Mouse (Mus musculus): ENCODE results near the gene Tvp23a. TPM values are rescaled to one million over a fixed set of nuclear protein-coding genes. Genes with fewer than 3 reads are reported as not detected.
A peak's percentile ranks its signal among the peaks of the same experiment; 100 is the strongest.

Gene Tvp23a
- polyA plus RNA-seq, 1 experiment from 2014 or later = 12.1 TPM

- peak overlapping the region; percentile 27 for H3K4me2 ChIP-seq
- no peaks in the 10 kb centered on the region for H3K9me3 ChIP-seq
- H3K36me3 ChIP-seq = no peaks in the 10 kb centered on the region
- H3K9ac ChIP-seq = no peak overlapping the region
- H3K27ac ChIP-seq = no peak overlapping the region
- ATAC-seq (ENCODE audit: insufficient number of reproducible peaks, low FRiP score, low TSS enrichment, low read depth) = no peak
- H3K4me3 ChIP-seq = peak overlapping the region; percentile 19
- no peaks in the 10 kb centered on the region for H3K27me3 ChIP-seq
- whole genome bisulfite sequencing = 29% methylated on average over 8 of the region's 8 CpGs
- H3K4me1 ChIP-seq = no peaks in the 10 kb centered on the region
Measured at GRCm38 (mm10) chr16:10384060-10384497, 63.1 kb downstream of the Tvp23a start.

- Histone ChIP-seq H3K27me3 (peaks cover 7% of the 10 kb centered on the region; the same call in 1 of the 2 replicates), H3K4me3 (no peak overlapping the region)
- WGBS = 37% methylated on average over 2 of the region's 2 CpGs
Measured at GRCm38 (mm10) chr16:10379531-10379930, 67.6 kb downstream of the Tvp23a start.

GRCm38 (mm10) chr16:10377286-10377685 lies 69.9 kb downstream of the Tvp23a start:
- Histone ChIP-seq H3K36me3 (no peaks in the 10 kb centered on the region), H3K27ac (no peak overlapping the region), H3K9me3 (no peaks in the 10 kb centered on the region), H3K4me3 (no peak overlapping the region), H3K4me2 (no peak overlapping the region), H3K27me3 (peaks cover 7% of the 10 kb centered on the region; the same call in 1 of the 2 replicates), H3K9ac (no peak overlapping the region), H3K4me1 (peaks cover 6% of the 10 kb centered on the region)
- WGBS = 35% methylated on average over 1 of the region's 1 CpGs
- ATAC-seq (ENCODE audit: insufficient number of reproducible peaks, low FRiP score, low TSS enrichment, low read depth) = no peak

More at GRCm38 (mm10) chr16:10379531-10379930, 67.6 kb downstream of the Tvp23a start:
- Histone ChIP-seq H3K27ac (0 out of 2 replicates have a peak overlapping the region, but pooled peaks have one; percentile 1), H3K36me3 (no peaks in the 10 kb centered on the region), H3K9me3 (no peaks in the 10 kb centered on the region), H3K9ac (no peak overlapping the region), H3K4me1 (peaks cover 2% of the 10 kb centered on the region), H3K4me2 (no peak overlapping the region)
- no peak for ATAC-seq (ENCODE audit: insufficient number of reproducible peaks, low FRiP score, low TSS enrichment, low read depth)

- Histone ChIP-seq H3K27ac (0 out of 2 replicates have a peak overlapping the region, but pooled peaks have one; percentile 0), H3K9ac (no peak overlapping the region), H3K4me1 (peaks cover 16% of the 10 kb centered on the region), H3K36me3 (no peaks in the 10 kb centered on the region), H3K4me3 (no peak overlapping the region; the same call in 1 of the 2 replicates), H3K9me3 (no peaks in the 10 kb centered on the region), H3K27me3 (peaks cover 7% of the 10 kb centered on the region; the same call in 1 of the 2 replicates), H3K4me2 (peak overlapping the region; percentile 33)
- ATAC-seq (ENCODE audit: insufficient number of reproducible peaks, low FRiP score, low TSS enrichment, low read depth) = no peak
- 29% methylated on average over 13 of the region's 13 CpGs for WGBS
Measured at GRCm38 (mm10) chr16:10374254-10375011, 72.7 kb downstream of the Tvp23a start.

- WGBS = 84% methylated on average over 4 of the region's 4 CpGs
- H3K4me2 ChIP-seq = no peak overlapping the region
- H3K9ac ChIP-seq = no peak overlapping the region
- no peaks in the 10 kb centered on the region for H3K9me3 ChIP-seq
- H3K36me3 ChIP-seq = no peaks in the 10 kb centered on the region
- ATAC-seq (ENCODE audit: insufficient number of reproducible peaks, low FRiP score, low TSS enrichment, low read depth) = no peak
- no peak overlapping the region for H3K4me3 ChIP-seq
- peaks cover 20% of the 10 kb centered on the region for H3K4me1 ChIP-seq
- H3K27me3 ChIP-seq = no peaks in the 10 kb centered on the region
- H3K27ac ChIP-seq = no peak overlapping the region
Measured at GRCm38 (mm10) chr16:10372372-10372771, 74.8 kb downstream of the Tvp23a start.

Other genes starting within 250 kb of the Tvp23a start
- 85.2 and 88.8 TPM in 2 replicates for gene Emp2, start 133.4 kb downstream of the Tvp23a start, polyA plus RNA-seq (2015; fragmentation: Nextera tagmentation; extraction: Ambion mirVana)
- 1.6 and 2.7 TPM in 2 replicates for gene Tekt5, start 51.9 kb downstream of the Tvp23a start, polyA plus RNA-seq (2015; fragmentation: Nextera tagmentation; extraction: Ambion mirVana)
- 44.1 and 46.1 TPM in 2 replicates for gene Nubp1, start 35.4 kb downstream of the Tvp23a start, polyA plus RNA-seq (2015; fragmentation: Nextera tagmentation; extraction: Ambion mirVana)
- gene Ciita, start 32.7 kb upstream of the Tvp23a start, polyA plus RNA-seq (2015; fragmentation: Nextera tagmentation; extraction: Ambion mirVana) = 0.26 and 0.37 TPM in 2 replicates
- gene Dexi, start 95.7 kb upstream of the Tvp23a start, polyA plus RNA-seq (2015; fragmentation: Nextera tagmentation; extraction: Ambion mirVana) = 16.4 and 21.5 TPM in 2 replicates
- 34.3 and 39.5 TPM in 2 replicates for gene Clec16a, start 98.0 kb upstream of the Tvp23a start, polyA plus RNA-seq (2015; fragmentation: Nextera tagmentation; extraction: Ambion mirVana)

All from limb, embryonic 15.5 days (tissue).